Mouse (Mus musculus): ENCODE results near the gene Zfand5. TPM values are rescaled to one million over a fixed set of nuclear protein-coding genes. Genes with fewer than 3 reads are reported as not detected.
A peak's percentile ranks its signal among the peaks of the same experiment; 100 is the strongest.
"Not testable (repeated sequence)": the region's sequence is repeated elsewhere in the genome, so short reads cannot be mapped to it uniquely, and the experiment has no call there.

Zfand5 gene
- polyA plus RNA-seq (2015; fragmentation: Nextera tagmentation; extraction: Ambion mirVana) = 88.1 and 104 TPM in 2 replicates

DNA sequence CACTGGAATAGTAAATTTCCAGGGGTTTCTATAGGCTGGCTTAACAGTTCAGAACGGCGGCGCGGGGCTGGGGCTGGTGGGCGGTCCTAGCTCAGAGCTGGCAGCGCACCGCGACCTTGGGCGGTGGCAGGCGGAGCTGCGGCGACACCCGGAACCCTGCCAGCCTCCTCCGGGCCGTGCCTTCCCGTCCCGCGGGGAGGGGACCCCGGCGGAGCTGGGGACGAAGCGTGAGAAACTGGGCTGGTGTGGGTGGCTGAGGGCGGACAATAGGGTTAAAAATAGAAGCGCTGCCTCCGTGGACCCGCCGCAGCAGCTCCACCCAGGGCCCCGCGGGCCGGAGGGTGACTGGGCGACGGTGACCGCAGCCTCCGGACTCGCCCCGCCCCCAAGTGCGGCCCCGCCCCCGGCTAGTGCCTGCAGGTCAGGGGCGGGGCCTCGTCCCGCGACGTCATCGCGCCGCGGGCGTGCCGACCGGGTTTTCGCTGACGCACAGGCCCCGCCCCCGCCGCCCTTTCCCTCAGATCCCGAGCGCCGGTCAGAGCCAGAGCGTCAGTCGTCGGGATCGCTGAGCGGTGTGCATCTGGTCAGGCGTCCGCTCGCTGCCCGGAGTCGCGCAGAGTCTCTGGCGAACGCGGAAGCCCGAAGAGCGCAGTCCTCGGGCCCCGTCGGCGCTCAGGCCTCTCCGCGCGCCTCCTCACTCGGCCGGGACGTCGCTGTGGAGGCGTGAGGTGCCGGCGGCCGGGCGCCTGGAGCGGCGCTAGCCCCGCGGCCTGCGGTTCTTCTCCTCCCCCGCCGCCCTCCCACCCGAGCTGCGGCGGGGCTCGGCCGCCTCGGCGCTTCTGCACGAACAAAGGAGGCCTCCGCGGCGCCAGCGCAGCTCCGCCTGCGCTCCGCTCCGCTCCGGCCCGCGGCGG, at the start of gene Zfand5:
Gene Zfand5 (plus strand): TSS at position 538 of the 914 bp plus-strand sequence.
- Histone ChIP-seq H3K27ac (peak within 1 kb of the TSS; percentile 100), H3K9ac (peak within 1 kb of the TSS; percentile 96), H3K4me3 (replicated peaks) (peak within 1 kb of the TSS; percentile 94), H3K36me3 (peaks cover 8% of the 10 kb centered on the region), H3K4me1 (peaks cover 12% of the 10 kb centered on the region), H3K9me3 (replicated peaks) (no peaks in the 10 kb centered on the region), H3K4me2 (peak within 1 kb of the TSS; percentile 65), H3K27me3 (no peaks in the 10 kb centered on the region)
- WGBS = under 1% methylated on average over 106 of the region's 118 CpGs
- ATAC-seq (replicated peaks; ENCODE audit: low FRiP score) = peak; percentile 96

DNA sequence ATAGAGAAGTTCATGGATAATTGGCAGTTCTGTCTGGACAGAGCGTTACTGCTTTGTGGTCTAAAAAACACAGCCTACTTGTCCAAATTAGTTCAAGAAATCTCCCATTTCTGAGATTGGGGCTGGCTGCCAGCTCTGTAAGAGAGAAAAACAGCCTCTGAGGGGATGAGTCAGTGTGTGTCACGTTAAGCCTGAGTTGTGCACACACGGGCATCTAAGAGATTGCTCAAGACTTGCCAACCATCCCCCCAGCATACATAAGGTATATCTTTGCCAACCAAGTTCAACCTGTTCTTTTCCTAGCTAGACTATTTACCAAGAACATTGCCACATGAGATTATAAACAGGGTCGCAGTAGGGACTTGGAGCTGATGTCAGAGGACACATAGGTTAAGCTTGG, 44.9 kb upstream of the Zfand5 start:
- WGBS = 74% methylated on average over 4 of the region's 4 CpGs
- Histone ChIP-seq H3K27me3 (no peaks in the 10 kb centered on the region), H3K4me2 (no peak overlapping the region), H3K4me1 (no peaks in the 10 kb centered on the region), H3K36me3 (no peaks in the 10 kb centered on the region), H3K4me3 (replicated peaks) (no peak overlapping the region), H3K27ac (no peak overlapping the region), H3K9me3 (replicated peaks) (no peaks in the 10 kb centered on the region), H3K9ac (no peak overlapping the region)
- ATAC-seq (replicated peaks; ENCODE audit: low FRiP score) = no peak

DNA sequence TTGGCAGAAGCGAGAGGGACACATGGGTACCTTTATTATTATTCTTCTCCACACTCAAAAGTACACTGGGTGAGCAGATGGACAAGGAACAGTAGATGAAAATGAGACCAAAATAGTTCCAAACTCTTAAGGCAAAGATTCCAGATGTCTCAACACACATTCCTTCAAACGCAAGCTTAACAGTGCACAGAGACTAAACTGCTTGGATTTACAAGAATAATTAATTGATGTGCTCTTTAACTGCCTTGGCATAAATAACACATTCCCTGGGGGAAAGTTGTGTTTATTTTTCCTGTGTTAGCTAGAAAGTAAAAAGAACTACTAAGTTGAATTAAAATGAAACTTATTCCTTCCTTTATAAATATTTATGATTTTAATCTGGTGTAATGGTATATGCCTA, 44.3 kb upstream of the Zfand5 start:
- WGBS = 32% methylated on average over 2 of the region's 2 CpGs
- Histone ChIP-seq H3K27me3 (no peaks in the 10 kb centered on the region), H3K4me2 (no peak overlapping the region), H3K9ac (no peak overlapping the region), H3K36me3 (no peaks in the 10 kb centered on the region), H3K4me3 (replicated peaks) (no peak overlapping the region), H3K4me1 (no peaks in the 10 kb centered on the region), H3K9me3 (replicated peaks) (no peaks in the 10 kb centered on the region), H3K27ac (no peak overlapping the region)
- ATAC-seq (replicated peaks; ENCODE audit: low FRiP score) = no peak

DNA sequence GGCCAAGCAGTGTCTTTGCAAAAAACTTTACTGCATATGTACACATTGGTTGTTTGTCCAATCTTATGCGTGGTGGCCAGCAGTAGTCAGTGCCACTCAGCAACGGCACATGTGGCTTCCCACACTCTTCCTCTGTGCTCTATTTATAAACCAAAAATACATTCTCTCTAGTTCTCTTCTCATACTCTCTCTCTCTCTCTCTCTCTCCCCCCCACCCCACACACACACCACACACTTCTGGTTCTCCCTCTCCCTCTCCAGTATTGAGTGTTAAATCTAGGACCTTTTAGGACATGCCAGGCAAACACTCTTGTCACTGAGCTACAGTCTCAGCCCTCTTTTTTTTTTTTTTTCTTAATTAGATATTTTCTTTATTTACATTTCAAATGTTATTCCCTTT, 23.3 kb upstream of the Zfand5 start:
- not testable (repeated sequence) for H3K4me1 ChIP-seq, H3K4me2 ChIP-seq
- WGBS = 82% methylated on average over 2 of the region's 2 CpGs

DNA sequence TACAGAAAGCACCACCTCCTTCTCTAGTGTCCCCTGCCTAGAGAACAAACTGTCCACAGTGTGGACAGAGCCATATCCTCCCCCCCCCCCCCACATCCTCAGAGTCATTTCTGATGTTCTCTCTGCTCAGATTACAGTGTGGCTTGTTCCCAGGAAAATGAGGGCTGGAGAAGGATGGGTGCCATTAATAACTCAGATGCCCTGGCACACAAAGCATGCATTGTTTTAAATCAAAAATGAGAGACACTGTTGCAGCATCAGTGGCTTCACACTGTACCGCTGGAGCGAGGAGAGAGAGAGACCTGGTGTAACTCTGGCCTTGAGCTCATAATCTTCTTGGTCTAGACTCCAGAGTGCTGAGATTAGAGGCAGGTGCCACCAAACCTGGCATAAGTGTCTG, 18.2 kb upstream of the Zfand5 start:
- ATAC-seq (replicated peaks; ENCODE audit: low FRiP score) = no peak
- Histone ChIP-seq H3K4me3 (replicated peaks) (no peak overlapping the region), H3K27ac (no peak overlapping the region), H3K9me3 (replicated peaks) (no peaks in the 10 kb centered on the region), H3K27me3 (no peaks in the 10 kb centered on the region), H3K4me1 (no peaks in the 10 kb centered on the region), H3K9ac (no peak overlapping the region), H3K36me3 (no peaks in the 10 kb centered on the region), H3K4me2 (no peak overlapping the region)
- 58% methylated on average over 2 of the region's 2 CpGs for WGBS

More for the DNA sequence above, 23.3 kb upstream of the Zfand5 start:
- H3K9me3 ChIP-seq (replicated peaks); H3K27me3 ChIP-seq; ATAC-seq (replicated peaks; ENCODE audit: low FRiP score); H3K9ac ChIP-seq; H3K4me3 ChIP-seq (replicated peaks); H3K27ac ChIP-seq; H3K36me3 ChIP-seq: not testable (repeated sequence)

DNA sequence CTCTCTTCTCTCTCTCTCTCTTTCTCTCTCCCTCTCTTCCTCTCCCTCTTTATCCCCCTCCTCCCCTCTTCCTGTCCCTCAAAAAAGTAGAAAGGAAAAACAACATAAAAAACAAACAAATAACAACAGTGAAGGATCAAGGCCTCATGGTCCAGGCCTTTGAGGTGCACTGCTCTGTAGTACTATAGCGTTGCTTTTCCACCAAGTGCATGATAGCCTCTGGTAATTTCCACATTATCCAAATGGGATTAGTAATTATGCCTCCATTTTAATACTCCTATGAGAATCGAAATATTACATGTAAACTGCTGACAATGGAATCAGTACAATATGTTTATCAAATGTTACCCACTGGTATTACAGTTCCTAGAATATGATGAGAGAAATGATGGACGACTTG, 16.2 kb upstream of the Zfand5 start:
- Histone ChIP-seq H3K4me1 (no peaks in the 10 kb centered on the region), H3K4me3 (replicated peaks) (no peak overlapping the region), H3K9me3 (replicated peaks) (no peaks in the 10 kb centered on the region), H3K9ac (no peak overlapping the region), H3K4me2 (no peak overlapping the region), H3K27me3 (no peaks in the 10 kb centered on the region), H3K27ac (no peak overlapping the region), H3K36me3 (no peaks in the 10 kb centered on the region)
- WGBS = 87% methylated on average over 3 of the region's 3 CpGs
- no peak for ATAC-seq (replicated peaks; ENCODE audit: low FRiP score)

DNA sequence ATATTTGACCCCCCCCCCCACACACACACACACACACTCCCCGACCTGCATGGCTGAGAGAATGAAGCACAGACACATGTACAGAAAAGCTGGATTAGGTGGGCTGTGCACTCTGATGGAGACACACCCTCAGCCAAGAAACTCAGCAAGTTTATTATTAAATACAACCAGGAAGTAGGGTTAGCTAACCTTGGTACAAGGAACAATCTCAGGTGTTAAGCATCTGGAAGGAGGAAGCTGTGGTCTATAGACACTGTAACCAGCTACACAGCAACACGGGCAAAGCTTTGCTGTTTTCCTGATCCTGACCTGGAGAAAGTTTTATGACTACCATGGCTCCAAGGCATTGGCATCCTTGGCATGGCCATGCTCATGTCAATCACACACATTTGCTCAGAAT, 12.6 kb upstream of the Zfand5 start:
- Histone ChIP-seq H3K36me3 (no peaks in the 10 kb centered on the region), H3K4me2 (no peak overlapping the region), H3K9me3 (replicated peaks) (no peaks in the 10 kb centered on the region), H3K27ac (no peak overlapping the region), H3K27me3 (no peaks in the 10 kb centered on the region), H3K4me3 (replicated peaks) (no peak overlapping the region), H3K4me1 (no peaks in the 10 kb centered on the region), H3K9ac (no peak overlapping the region)
- no peak for ATAC-seq (replicated peaks; ENCODE audit: low FRiP score)
- 83% methylated on average over 2 of the region's 2 CpGs for WGBS

DNA sequence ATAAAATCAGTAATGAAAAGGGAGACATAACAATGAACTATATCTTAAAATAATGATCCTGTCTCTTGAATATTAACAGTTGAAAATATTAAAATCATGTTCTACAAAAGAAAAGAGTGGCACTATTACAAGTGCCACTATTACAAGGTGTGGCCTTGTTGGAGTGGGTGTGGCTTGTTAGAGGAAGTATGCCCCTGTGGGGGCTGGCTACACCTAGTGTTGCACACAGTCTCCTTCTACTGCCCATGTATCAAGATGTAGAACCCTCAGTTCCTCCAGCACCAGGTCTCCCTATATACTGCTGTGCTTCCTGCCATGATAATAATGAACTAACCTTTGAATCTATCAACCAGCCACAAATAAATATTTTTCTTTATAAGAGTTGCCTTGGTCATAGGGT, 11.8 kb upstream of the Zfand5 start:
- Histone ChIP-seq H3K27me3 (no peaks in the 10 kb centered on the region), H3K4me1 (no peaks in the 10 kb centered on the region), H3K27ac (no peak overlapping the region), H3K36me3 (no peaks in the 10 kb centered on the region), H3K4me2 (no peak overlapping the region), H3K9me3 (replicated peaks) (no peaks in the 10 kb centered on the region), H3K4me3 (replicated peaks) (no peak overlapping the region), H3K9ac (no peak overlapping the region)
- ATAC-seq (replicated peaks; ENCODE audit: low FRiP score) = no peak

DNA sequence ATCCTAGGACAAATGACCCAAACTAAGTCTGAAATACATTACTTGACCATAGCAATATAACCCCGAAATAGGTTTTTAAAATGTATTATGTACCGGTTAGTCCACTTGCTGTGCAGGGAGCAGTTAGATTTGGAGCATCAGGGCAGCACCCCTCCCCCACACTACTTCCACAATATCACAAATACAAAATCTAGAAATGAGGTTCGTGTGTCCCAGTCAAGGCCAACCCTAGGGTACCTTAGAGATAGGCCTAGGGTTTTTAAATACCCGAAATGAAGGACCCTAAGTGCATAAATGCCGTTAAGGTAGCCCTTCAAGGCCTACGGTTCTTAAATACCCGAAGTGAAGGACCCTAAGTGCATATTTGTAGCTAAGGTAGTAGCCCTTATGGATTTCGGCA, 892 bp upstream of the Zfand5 start:
- ATAC-seq (replicated peaks; ENCODE audit: low FRiP score) = no peak
- Histone ChIP-seq H3K9ac (peak overlapping the region; percentile 65), H3K4me1 (peaks cover 12% of the 10 kb centered on the region), H3K9me3 (replicated peaks) (no peaks in the 10 kb centered on the region), H3K36me3 (no peaks in the 10 kb centered on the region), H3K27me3 (no peaks in the 10 kb centered on the region), H3K4me2 (peak overlapping the region; percentile 65), H3K4me3 (replicated peaks) (peak overlapping the region; percentile 94), H3K27ac (peak overlapping the region; percentile 100)
- 24% methylated on average over 8 of the region's 8 CpGs for WGBS

DNA sequence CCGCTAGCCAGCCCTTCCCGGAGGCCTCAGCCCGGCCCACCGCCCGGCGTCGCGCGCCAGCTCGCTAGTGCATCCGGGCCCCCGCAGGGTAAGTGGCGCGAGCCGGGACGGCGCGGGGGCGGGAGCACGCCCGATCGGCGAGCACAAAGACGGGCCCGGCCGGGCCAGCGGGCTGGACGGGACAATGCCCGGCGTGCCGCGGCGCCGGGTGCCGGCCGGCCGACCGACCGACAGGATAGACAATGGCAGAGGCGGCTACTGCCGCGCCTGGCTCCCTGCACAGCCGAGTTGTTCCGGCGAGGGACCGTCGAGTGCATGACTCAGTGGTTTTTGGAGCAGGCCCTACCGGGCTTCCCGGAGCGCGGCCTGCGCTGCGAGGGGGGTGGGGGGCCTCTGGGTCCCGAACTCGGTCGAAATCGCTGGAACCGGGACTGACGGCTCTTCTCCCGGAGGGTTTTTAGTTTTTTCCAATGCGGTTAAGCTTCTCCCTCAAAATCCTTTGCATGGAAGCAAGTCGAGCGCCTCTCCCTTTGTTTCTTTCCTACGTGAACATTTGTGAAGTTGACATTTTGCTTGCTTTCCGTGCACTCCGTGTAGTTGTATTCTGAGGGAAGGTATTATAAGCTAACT, 692 bp downstream of the Zfand5 start:
- ATAC-seq (replicated peaks; ENCODE audit: low FRiP score) = peak; percentile 74
- Histone ChIP-seq H3K4me2 (peak overlapping the region; percentile 65), H3K4me3 (replicated peaks) (peak overlapping the region; percentile 94), H3K9ac (peak overlapping the region; percentile 96), H3K4me1 (peaks cover 12% of the 10 kb centered on the region), H3K36me3 (peaks cover 14% of the 10 kb centered on the region), H3K9me3 (replicated peaks) (no peaks in the 10 kb centered on the region), H3K27ac (peak overlapping the region; percentile 100), H3K27me3 (no peaks in the 10 kb centered on the region)
- WGBS = under 1% methylated on average over 64 of the region's 66 CpGs

DNA sequence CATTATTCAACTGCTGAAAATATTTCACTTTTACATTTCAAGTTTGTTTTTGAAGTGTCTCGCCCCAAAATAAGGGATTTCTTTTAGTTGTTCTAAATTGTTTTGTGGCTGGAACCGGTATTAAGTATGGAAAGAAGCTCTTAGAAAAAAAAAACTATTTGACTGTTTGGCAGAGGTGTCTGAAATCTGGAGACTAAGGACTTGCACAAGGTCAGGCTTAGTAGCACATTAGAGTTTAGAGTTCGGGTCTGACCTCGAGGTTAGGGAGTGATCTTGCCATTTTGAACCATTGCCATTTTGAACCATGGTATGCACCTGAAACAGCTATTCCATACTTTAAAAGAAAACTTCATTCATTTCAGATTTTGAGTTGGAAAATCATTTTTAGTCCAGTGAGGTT, 1.4 kb downstream of the Zfand5 start:
- Histone ChIP-seq H3K4me3 (replicated peaks) (peak overlapping the region; percentile 94), H3K4me2 (peak overlapping the region; percentile 65), H3K36me3 (peaks cover 18% of the 10 kb centered on the region), H3K9me3 (replicated peaks) (no peaks in the 10 kb centered on the region), H3K27ac (peak overlapping the region; percentile 58; the same call in 1 of the 2 replicates), H3K27me3 (no peaks in the 10 kb centered on the region), H3K4me1 (peaks cover 12% of the 10 kb centered on the region), H3K9ac (peak overlapping the region; percentile 52)
- WGBS = 1% methylated on average over 4 of the region's 4 CpGs
- ATAC-seq (replicated peaks; ENCODE audit: low FRiP score) = no peak

DNA sequence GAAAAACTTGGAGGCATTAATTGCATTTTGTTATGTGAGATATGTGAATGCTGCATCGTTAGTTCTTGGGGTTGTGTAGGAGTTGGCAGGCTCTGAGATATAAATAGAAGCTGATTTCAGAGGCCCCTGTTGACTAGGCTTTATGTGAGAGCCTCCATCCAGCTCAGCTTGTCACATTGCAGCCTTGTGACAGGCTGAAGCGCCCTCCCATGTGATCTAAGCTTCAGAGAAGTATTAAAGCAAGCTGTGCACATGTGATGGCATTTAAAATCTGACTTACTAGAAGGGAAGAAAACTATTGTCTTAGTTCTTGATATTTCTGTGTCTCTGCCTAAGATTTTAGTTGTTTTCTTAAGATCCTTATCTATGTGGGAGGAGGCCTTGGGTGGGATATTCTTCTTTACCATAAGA, 2.1 kb downstream of the Zfand5 start:
- WGBS = 0% methylated on average over 2 of the region's 2 CpGs
- Histone ChIP-seq H3K9ac (peak overlapping the region; percentile 52), H3K9me3 (replicated peaks) (no peaks in the 10 kb centered on the region), H3K4me1 (peaks cover 12% of the 10 kb centered on the region), H3K4me2 (peak overlapping the region; percentile 65), H3K27ac (peak overlapping the region; percentile 58), H3K4me3 (replicated peaks) (peak overlapping the region; percentile 94), H3K27me3 (no peaks in the 10 kb centered on the region), H3K36me3 (peaks cover 22% of the 10 kb centered on the region)
- ATAC-seq (replicated peaks; ENCODE audit: low FRiP score) = no peak
